Mouse (Mus musculus) C2C12 (cell line): ENCODE results near the gene Ccdc27.

Experiments used
- CTCF ChIP-seq: IDR thresholded peaks from one replicate; pipeline ENCODE4 v1.5.1; 2011; ENCODE audit not compliant: control insufficient read depth, insufficient read depth, insufficient read length
- FOSL1 ChIP-seq: IDR thresholded peaks from one replicate; pipeline ENCODE4 v1.8.0; 2011; ENCODE audit warnings: mild to moderate bottlenecking, low read length; ENCODE audit not compliant: poor library complexity, insufficient read depth, severe bottlenecking

- no peak for TF ChIP-seq CTCF
- no peak for TF ChIP-seq FOSL1
Measured at GRCm38 (mm10) chr4:153992715-153993114, 49.8 kb downstream of the Ccdc27 start.
